Mouse (Mus musculus) cerebellum, adult 2 months (tissue): ENCODE measurements around the gene A530016L24Rik. TPM values are rescaled to one million over a fixed set of nuclear protein-coding genes. Genes with fewer than 3 reads are reported as not detected.

Source experiments
- DNase-seq, 2 experiments: peaks; one replicate each; pipeline ENCODE4 v3.0.0; 2021
- H3K27ac ChIP-seq: fragments of 200-500 bp; 2 replicates; pipeline ENCODE4 v1.5.1; 2012; ENCODE audit warnings: low read length, control low read depth, inconsistent platforms; ENCODE audit not compliant: insufficient read depth
- H3K27me3 ChIP-seq: fragments of 200-500 bp; 2 replicates; pipeline ENCODE4 v1.6.1; 2012; ENCODE audit warnings: inconsistent platforms, mild to moderate bottlenecking, low read length, moderate library complexity; ENCODE audit not compliant: control insufficient read depth, insufficient read depth
- H3K4me1 ChIP-seq: fragments of 200-500 bp; 2 replicates; pipeline ENCODE4 v1.6.1; 2011; ENCODE audit warnings: low read length; ENCODE audit not compliant: control insufficient read depth, insufficient read depth
- H3K4me3 ChIP-seq: fragments of 200-500 bp; replicated peaks from 2 replicates; pipeline ENCODE3; 2011; ENCODE audit warnings: mild to moderate bottlenecking, low read depth, low read length, control low read depth; ENCODE audit not compliant: insufficient read depth
- CTCF ChIP-seq: fragments of 200-500 bp; IDR thresholded peaks from 2 replicates; pipeline ENCODE4 v1.5.1; 2011; ENCODE audit warnings: low read depth, mild to moderate bottlenecking, control low read depth, low read length, moderate library complexity, borderline replicate concordance; ENCODE audit not compliant: insufficient read depth
- POLR2A ChIP-seq: fragments of 200-500 bp; IDR thresholded peaks from 2 replicates; pipeline ENCODE4 v1.6.1; 2011; ENCODE audit warnings: low read length, control low read depth, borderline replicate concordance; ENCODE audit not compliant: insufficient read depth
- WGBS: fragments of 180-500 bp; shearing (Covaris S2); methylation state at CpG from one replicate; pipeline ENCODE4 v1.1.7; 2018; 5-methylcytosine and 5-hydroxymethylcytosine counted together
- polyA plus RNA-seq: library from polyadenylated mRNA; depleted of rRNA; stranded (reverse); fragments of >200 nt; gene quantifications from 2 replicates; pipeline ENCODE4 v1.2.3, GENCODE M21; 2012

The A530016L24Rik gene
- polyA plus RNA-seq, 1 experiment = 0.08 TPM

DNA sequence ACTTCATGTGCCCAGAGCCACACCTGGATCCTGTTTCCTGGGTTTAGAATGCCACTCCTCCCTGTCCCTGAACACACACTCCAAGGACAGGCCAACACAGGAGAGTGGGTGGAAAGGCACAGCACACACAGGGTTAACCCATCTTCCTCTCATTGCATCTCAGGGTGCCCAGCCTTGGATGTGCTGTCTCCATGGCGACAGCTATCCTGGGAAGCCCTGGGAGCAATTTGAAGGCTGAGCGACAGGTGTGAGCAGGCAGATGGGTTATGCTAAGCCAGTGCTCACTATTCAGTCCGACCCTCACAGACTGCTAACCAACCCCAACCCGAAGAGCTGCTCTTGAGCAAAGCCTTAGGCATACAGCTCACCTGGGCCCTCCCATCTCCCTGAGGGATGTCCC lies 18.0 kb downstream of the A530016L24Rik start:
- no peaks in the 10 kb centered on the region for H3K27me3 ChIP-seq
- WGBS = 22% methylated on average over 4 of the region's 4 CpGs
- H3K4me3 ChIP-seq = no peak overlapping the region
- DNase-seq = no peak
- no peaks in the 10 kb centered on the region for H3K4me1 ChIP-seq
- TF ChIP-seq POLR2A (no peak), CTCF (no peak)
- no peak overlapping the region for H3K27ac ChIP-seq

DNA sequence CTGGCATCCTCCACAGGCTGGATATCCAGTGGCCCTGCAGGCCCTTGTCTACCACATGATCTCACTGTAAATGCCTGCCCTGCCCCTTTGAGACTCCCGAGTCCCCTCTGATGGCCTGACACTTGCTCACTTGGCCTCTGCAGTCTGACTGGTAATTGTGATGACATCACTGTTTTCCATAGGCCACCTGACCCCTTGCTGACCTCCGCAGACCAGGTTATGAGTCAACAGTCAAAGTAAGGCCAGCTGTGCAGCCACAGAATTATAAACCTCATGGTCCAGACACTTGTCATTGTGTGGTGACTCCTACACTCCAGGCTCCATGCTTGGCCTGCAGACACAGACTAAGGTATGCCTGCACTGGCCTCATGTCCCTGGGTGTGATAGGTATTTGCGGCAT lies 18.7 kb downstream of the A530016L24Rik start:
- WGBS = 69% methylated on average over 3 of the region's 3 CpGs
- no peak overlapping the region for H3K4me3 ChIP-seq
- H3K27ac ChIP-seq = no peak overlapping the region
- DNase-seq = no peak
- no peak for TF ChIP-seq POLR2A
- no peak for TF ChIP-seq CTCF
- no peaks in the 10 kb centered on the region for H3K27me3 ChIP-seq
- no peaks in the 10 kb centered on the region for H3K4me1 ChIP-seq

DNA sequence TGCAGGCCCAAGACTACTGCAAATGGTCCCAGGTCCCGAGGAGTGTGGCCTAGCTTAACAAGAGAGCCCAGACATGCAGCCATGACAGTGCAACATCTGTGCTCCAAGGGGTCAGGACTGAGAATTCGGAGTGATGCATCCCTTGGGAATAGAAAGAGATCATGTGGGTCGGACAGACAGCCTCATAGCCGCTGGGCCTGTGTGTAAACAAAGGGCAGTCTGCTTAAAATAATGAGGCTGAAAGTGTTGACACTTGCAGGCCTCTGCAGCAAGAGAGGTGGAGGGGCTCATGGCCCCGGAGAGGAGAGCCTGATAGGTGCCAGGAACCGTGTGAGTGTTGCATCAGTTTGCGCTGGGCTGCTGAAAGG lies 21.1 kb downstream of the A530016L24Rik start:
- 16% methylated on average over 7 of the region's 7 CpGs for WGBS
- Histone ChIP-seq H3K4me3 (no peak overlapping the region), H3K27ac (no peak overlapping the region), H3K4me1 (no peaks in the 10 kb centered on the region), H3K27me3 (no peaks in the 10 kb centered on the region)
- no peak for TF ChIP-seq POLR2A
- no peak for DNase-seq

DNA sequence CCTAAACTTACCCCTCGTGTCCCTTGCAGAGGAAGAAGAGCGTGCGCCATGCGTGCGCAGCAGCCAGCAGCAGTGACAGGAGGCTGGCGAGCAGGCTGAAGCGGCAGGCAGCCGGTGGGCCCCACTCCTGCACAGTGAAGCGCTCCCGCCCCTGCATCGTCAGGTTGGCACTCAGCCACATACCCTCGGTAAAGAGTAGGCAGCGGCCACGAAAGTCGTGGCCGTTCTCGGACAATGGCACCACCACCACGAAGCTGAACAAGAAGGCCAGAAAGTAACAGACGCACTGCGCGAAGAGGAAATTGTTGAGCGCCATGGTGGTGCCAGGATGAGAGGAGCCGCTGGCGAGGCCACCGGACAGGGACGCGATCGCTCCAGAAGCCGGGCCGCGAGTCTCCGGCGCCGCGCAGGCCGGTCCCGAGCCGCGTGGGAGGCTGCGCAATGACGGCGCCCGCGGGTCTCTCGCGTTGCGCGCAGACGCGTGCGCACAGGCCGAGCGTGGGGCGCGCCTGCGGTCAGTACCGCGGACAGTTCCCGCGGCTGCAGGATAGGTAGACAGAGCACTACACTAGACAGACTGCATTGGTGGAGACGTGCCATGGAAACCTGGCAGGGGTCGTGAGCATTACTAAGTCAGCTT lies 21.6 kb downstream of the A530016L24Rik start:
- TF ChIP-seq CTCF (no peak), POLR2A (no peak)
- no peaks in the 10 kb centered on the region for H3K4me1 ChIP-seq

DNA sequence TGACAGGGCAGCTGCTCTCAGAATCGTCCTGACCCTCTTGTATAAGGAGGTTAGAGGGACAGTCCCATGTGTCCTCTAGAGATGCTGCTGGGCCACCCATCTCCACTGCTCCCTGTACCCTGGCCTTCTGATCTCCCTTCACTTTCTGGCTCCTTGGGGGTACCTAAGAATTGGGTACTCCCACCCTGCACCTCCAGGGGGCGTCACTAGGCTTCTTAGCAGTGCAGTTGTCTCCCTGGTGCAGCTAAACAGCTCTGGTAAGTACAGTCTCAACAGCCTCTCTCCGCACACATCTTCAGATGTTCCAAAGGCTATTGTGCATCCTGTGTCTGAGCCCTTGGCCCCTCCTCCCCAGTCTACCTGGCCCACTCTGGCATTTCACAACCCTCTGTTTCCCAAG lies 25.6 kb downstream of the A530016L24Rik start:
- Histone ChIP-seq H3K27ac (no peak overlapping the region), H3K27me3 (no peaks in the 10 kb centered on the region; the same call in 1 of the 2 replicates), H3K4me3 (no peak overlapping the region), H3K4me1 (no peaks in the 10 kb centered on the region; the same call in 1 of the 2 replicates)
- no peak for DNase-seq
- WGBS = 51% methylated on average over 3 of the region's 3 CpGs
- TF ChIP-seq CTCF (no peak), POLR2A (no peak)

More for the DNA sequence above, 21.6 kb downstream of the A530016L24Rik start:
- Histone ChIP-seq H3K4me3 (peak overlapping the region; percentile 25), H3K27me3 (no peaks in the 10 kb centered on the region), H3K27ac (no peak overlapping the region)
- DNase-seq = peak in 1 of 2 experiments; percentile 16
- under 1% methylated on average over 62 of the region's 62 CpGs for WGBS

DNA sequence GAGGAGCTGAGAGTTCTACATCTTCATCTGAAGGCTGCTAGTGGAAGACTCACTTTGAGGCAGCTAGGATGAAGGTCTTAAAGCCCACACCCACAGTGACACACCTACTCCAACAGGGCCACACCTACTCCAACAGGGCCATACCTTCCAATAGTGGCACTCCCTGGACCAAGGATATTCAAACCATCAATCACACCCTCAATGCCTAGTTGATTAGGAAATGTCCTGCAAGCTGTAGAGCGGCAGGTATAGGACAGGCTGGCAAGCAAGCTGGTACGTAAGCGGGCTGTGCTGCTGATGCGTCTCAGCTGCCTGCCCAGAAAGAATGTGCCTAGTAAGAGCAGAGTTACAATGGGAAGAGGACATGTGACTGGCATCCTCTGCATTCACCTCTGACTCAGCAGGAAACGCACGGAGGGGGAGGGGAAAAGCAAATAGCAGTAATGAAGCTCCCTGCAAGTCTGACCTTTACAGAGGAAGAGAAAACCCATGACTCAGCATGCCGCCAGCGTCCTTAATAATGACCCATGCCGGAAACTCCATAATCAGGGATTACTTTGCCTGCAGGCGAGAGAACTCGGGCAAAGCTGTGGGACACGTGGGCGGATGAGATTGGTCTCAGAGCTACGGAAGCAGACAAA lies 27.6 kb downstream of the A530016L24Rik start, which contains the start of gene Tmem179:
Gene Tmem179, minus strand, starts transcription at position 51 of the 641 bp plus-strand sequence.
- no peak for TF ChIP-seq CTCF
- TF ChIP-seq POLR2A = no peak
- H3K4me3 ChIP-seq = no peak within 1 kb of the TSS
- DNase-seq = no peak
- no peaks in the 10 kb centered on the region; the same call in 1 of the 2 replicates for H3K27me3 ChIP-seq
- H3K4me1 ChIP-seq = no peaks in the 10 kb centered on the region; the same call in 1 of the 2 replicates
- 15% methylated on average over 14 of the region's 14 CpGs for WGBS
- no peak within 1 kb of the TSS for H3K27ac ChIP-seq

DNA sequence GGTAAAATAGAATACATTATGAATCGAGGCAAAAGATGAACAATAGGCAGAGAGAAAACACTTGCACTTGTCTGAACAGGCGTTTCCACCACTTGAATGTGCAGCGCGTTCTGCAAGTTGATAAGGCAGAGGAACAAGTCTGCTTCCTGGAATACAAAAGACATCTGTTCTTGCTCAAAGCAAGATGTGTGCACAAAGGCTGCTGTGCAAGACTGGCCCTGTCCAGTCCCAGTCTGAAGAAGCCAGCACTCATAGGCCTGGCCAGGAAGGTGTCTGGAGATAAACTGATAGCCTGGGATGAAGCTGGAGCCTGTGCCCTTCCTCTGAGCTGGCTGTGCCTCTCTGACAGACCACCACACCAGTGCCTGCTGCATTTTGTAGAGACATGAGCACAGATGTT lies 28.9 kb downstream of the A530016L24Rik start:
- WGBS = 57% methylated on average over 4 of the region's 4 CpGs
- no peak overlapping the region for H3K4me3 ChIP-seq
- no peak for DNase-seq
- H3K27me3 ChIP-seq = no peaks in the 10 kb centered on the region; the same call in 1 of the 2 replicates
- H3K27ac ChIP-seq = no peak overlapping the region
- H3K4me1 ChIP-seq = no peaks in the 10 kb centered on the region; the same call in 1 of the 2 replicates
- TF ChIP-seq POLR2A (no peak), CTCF (no peak)

DNA sequence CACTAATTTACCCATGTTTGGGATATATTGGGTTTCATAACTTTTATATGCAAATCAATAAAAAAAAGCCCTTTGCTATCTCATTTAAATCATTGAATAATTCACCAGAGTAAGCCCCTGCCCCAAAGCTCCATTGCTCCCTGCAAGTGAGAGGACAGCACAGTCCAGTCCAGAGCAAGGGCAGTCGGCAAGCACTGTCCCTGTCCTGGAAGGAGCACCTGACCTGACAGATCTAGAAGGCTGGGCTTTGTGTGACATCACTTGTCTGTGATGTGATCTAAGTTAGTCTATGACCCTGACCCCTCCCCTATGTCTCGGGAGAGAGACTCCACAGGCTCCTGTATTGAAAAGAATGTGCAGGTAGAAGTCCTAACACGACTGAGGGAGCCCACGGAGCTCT lies 44.5 kb downstream of the A530016L24Rik start:
- H3K27me3 ChIP-seq = no peaks in the 10 kb centered on the region
- TF ChIP-seq CTCF (no peak), POLR2A (no peak)
- H3K4me1 ChIP-seq = no peaks in the 10 kb centered on the region
- 75% methylated on average over 4 of the region's 4 CpGs for WGBS
- no peak for DNase-seq
- H3K4me3 ChIP-seq = no peak overlapping the region
- no peak overlapping the region for H3K27ac ChIP-seq
